Mouse (Mus musculus) midbrain, embryonic 12.5 days (tissue): Measurements from ENCODE around the gene Pecam1. TPM values are rescaled to one million over a fixed set of nuclear protein-coding genes. Genes with fewer than 3 reads are reported as not detected.
A peak's percentile ranks its signal among the peaks of the same experiment; 100 is the strongest.
"Not testable (repeated sequence)": the region's sequence is repeated elsewhere in the genome, so short reads cannot be mapped to it uniquely, and the experiment has no call there.

Experiments used
- ATAC-seq: fragments of 200-750 bp; cut with Nextera tagmentation; 2 replicates; pipeline ENCODE4 v1.8.0; 2017; ENCODE audit warnings: low read depth, moderate TSS enrichment, moderate library complexity; ENCODE audit not compliant: low FRiP score
- H3K27ac ChIP-seq: fragments of 300-500 bp; sonication (generic); replicated peaks from 2 replicates; pipeline ENCODE4 v1.5.1; 2016; ENCODE audit warnings: mild to moderate bottlenecking
- H3K27me3 ChIP-seq: fragments of 300-500 bp; sonication (generic); 2 replicates; pipeline ENCODE4 v1.6.1; 2016; ENCODE audit warnings: mild to moderate bottlenecking
- H3K36me3 ChIP-seq: fragments of 300-500 bp; sonication (generic); 2 replicates; pipeline ENCODE4 v1.6.1; 2016
- H3K4me1 ChIP-seq: fragments of 300-500 bp; sonication (generic); 2 replicates; pipeline ENCODE4 v1.6.1; 2016
- H3K4me2 ChIP-seq: fragments of 300-500 bp; sonication (generic); replicated peaks from 2 replicates; pipeline ENCODE4 v1.6.1; 2016; ENCODE audit warnings: mild to moderate bottlenecking, moderate library complexity
- H3K4me3 ChIP-seq: fragments of 300-500 bp; sonication (generic); 2 replicates; pipeline ENCODE4 v1.5.1; 2016; ENCODE audit warnings: mild to moderate bottlenecking
- H3K9ac ChIP-seq: fragments of 300-500 bp; sonication (generic); replicated peaks from 2 replicates; pipeline ENCODE4 v1.6.1; 2016; ENCODE audit warnings: mild to moderate bottlenecking, moderate library complexity
- H3K9me3 ChIP-seq: fragments of 300-500 bp; sonication (generic); 2 replicates; pipeline ENCODE4 v1.6.1; 2016; ENCODE audit warnings: mild to moderate bottlenecking
- WGBS: fragments of 180-500 bp; shearing (Covaris S2); methylation state at CpG from one replicate; pipeline ENCODE4 v1.1.7; 2016; 5-methylcytosine and 5-hydroxymethylcytosine counted together
- polyA plus RNA-seq: library from polyadenylated mRNA; unstranded; fragments of >200 nt; fragmentation: Nextera tagmentation; extraction: Ambion mirVana; gene quantifications from 2 replicates; pipeline ENCODE4 v1.2.1, GENCODE M21; 2016

Gene Pecam1
- polyA plus RNA-seq, 1 experiment from 2014 or later: 19.4 TPM

GRCm38 (mm10) chr11:106656896-106657498 is 93.4 kb downstream of the Pecam1 start:
- H3K27me3 ChIP-seq, H3K36me3 ChIP-seq, H3K9me3 ChIP-seq, H3K4me3 ChIP-seq, H3K27ac ChIP-seq, ATAC-seq, H3K4me2 ChIP-seq, H3K9ac ChIP-seq: not testable (repeated sequence)
- H3K4me1 ChIP-seq: peaks cover 31% of the 10 kb centered on the region
- 89% methylated on average over 5 of the region's 5 CpGs for WGBS

DNA sequence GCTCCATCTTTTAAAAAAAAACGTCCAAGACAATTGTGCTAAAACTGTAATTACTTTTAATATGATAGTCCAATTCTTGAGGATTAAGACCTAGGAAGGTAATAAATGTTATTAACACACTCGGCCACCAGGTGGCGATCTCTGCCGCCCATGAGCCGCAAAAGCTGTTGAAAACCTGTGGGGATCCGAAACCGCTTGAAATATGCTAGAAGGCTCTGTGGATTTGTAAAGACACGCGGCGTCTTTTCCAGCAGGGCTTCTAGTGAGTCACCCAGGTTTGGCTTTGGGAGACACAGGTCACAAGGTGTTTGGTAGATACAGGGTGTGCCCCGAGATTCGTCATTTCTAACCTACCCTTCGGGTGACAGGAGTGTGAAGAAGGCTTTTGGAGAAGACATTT is 102.1 kb downstream of the Pecam1 start:
- Histone ChIP-seq H3K27me3 (peaks cover 4% of the 10 kb centered on the region; the same call in 1 of the 2 replicates), H3K4me3 (no peak overlapping the region), H3K9ac (no peak overlapping the region), H3K4me2 (no peak overlapping the region), H3K27ac (no peak overlapping the region), H3K4me1 (no peaks in the 10 kb centered on the region), H3K36me3 (no peaks in the 10 kb centered on the region), H3K9me3 (no peaks in the 10 kb centered on the region)
- 26% methylated on average over 13 of the region's 13 CpGs for WGBS
- ATAC-seq: no peak

- Histone ChIP-seq H3K27me3 (peaks cover 6% of the 10 kb centered on the region; the same call in 1 of the 2 replicates), H3K4me3 (no peak overlapping the region), H3K4me1 (peaks cover 22% of the 10 kb centered on the region; the same call in 1 of the 2 replicates), H3K9ac (no peak overlapping the region), H3K4me2 (no peak overlapping the region), H3K27ac (no peak overlapping the region), H3K36me3 (no peaks in the 10 kb centered on the region), H3K9me3 (no peaks in the 10 kb centered on the region)
- 74% methylated on average over 8 of the region's 8 CpGs for WGBS
- ATAC-seq: no peak
Observed at GRCm38 (mm10) chr11:106642966-106643637, 107.3 kb downstream of the Pecam1 start.

DNA sequence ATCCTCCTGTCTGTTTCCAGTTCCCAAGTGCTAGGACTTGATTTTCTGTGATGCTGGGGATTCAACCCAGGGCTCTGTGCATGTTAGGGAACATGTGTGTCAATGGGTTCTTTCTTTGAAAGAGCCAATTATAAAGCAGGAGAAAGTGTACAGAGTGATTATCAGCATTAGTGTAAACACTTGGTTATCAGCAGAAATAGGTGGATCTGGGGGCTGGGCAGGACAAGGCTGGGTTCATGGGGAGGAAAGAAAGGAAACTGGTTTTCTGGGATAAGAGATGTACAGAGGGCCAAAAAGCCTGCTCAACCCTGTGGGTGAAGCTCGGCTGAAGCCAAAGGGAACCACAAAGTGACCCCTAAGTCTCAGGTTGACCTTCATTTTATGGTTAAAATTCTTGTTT is 108.8 kb downstream of the Pecam1 start:
- Histone ChIP-seq H3K4me1 (peaks cover 28% of the 10 kb centered on the region), H3K27ac (no peak overlapping the region), H3K9me3 (no peaks in the 10 kb centered on the region), H3K4me3 (no peak overlapping the region), H3K36me3 (no peaks in the 10 kb centered on the region), H3K27me3 (peaks cover 6% of the 10 kb centered on the region; the same call in 1 of the 2 replicates), H3K9ac (no peak overlapping the region), H3K4me2 (no peak overlapping the region)
- no peak for ATAC-seq
- 88% methylated on average over 1 of the region's 1 CpGs for WGBS

DNA sequence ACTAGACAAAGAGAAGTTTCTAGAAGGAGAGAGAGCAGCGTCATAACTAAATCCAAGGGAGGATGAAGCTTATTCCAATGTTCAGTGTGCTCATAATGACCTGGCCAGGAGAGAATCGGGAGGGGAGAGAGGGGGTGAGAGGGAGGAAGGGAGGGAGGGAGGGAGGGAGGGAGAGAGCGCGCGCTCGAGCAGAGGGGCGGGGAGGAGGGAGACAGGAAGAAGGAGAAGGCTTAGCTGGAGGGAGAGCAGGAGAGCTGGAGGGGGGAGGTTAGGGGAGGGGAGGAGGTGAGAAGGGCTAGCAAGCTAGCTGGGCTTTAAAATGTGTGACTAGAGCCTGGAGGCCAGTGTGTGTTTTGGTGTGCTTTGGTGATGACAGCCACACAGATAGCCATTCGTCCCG is 110.4 kb downstream of the Pecam1 start:
- Histone ChIP-seq H3K4me2 (no peak overlapping the region), H3K36me3 (no peaks in the 10 kb centered on the region), H3K27ac (no peak overlapping the region), H3K27me3 (peaks cover 6% of the 10 kb centered on the region; the same call in 1 of the 2 replicates), H3K4me3 (no peak overlapping the region), H3K9ac (no peak overlapping the region), H3K9me3 (no peaks in the 10 kb centered on the region), H3K4me1 (peaks cover 28% of the 10 kb centered on the region)
- no peak for ATAC-seq
- WGBS: 17% methylated on average over 9 of the region's 9 CpGs

- WGBS: 22% methylated on average over 5 of the region's 5 CpGs
- no peak overlapping the region for H3K4me3 ChIP-seq
- no peaks in the 10 kb centered on the region for H3K9me3 ChIP-seq
- H3K27me3 ChIP-seq: peaks cover 6% of the 10 kb centered on the region; the same call in 1 of the 2 replicates
- ATAC-seq: no peak
- no peak overlapping the region for H3K4me2 ChIP-seq
- no peak overlapping the region for H3K27ac ChIP-seq
- H3K9ac ChIP-seq: no peak overlapping the region
- H3K4me1 ChIP-seq: peaks cover 28% of the 10 kb centered on the region
- H3K36me3 ChIP-seq: no peaks in the 10 kb centered on the region
Observed at GRCm38 (mm10) chr11:106639356-106639692, 111.1 kb downstream of the Pecam1 start.

DNA sequence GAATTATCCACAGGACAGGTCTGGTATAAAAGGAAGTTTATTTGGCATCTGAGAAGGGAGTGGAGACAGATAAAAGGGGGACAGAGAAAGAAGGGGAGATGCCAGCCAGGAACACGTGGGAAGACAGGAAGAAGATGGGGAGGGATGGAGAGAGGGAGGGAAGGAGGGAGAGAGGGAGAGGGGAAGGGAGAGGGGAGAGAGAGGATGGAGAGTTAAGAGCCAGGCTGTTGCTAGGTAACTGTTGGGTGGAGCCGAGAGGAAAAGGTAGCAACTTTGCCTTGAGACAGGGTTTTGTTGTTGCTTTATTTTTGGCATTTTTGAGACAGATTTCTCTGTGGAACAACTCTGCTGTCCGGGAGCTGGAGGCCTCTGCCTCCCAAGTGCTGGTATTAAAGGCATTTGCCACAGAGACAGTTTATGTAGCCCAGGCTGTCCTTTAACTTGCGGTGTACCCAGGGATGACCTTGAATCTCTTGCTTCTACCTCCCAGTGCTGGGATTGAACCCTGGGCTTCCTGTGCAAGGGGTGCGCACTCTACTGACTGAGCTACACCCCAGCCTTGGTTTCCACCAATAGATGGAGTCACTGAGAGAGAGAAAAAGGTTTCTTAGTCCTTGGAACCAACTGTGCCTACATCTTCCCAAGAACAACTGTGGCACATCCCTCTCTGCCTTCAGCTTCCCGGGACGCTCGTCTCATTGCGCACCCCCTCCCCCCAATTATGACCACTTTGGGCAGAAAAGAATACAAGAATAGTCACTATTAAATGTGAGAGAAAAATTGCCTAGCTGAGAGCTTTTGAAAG is 111.7 kb downstream of the Pecam1 start:
- H3K36me3 ChIP-seq: no peaks in the 10 kb centered on the region
- 31% methylated on average over 9 of the region's 9 CpGs for WGBS
- H3K4me3 ChIP-seq: no peak overlapping the region
- H3K27ac ChIP-seq: no peak overlapping the region
- H3K9me3 ChIP-seq: no peaks in the 10 kb centered on the region
- H3K9ac ChIP-seq: no peak overlapping the region
- no peak for ATAC-seq
- H3K27me3 ChIP-seq: peaks cover 6% of the 10 kb centered on the region; the same call in 1 of the 2 replicates
- peaks cover 28% of the 10 kb centered on the region for H3K4me1 ChIP-seq
- no peak overlapping the region for H3K4me2 ChIP-seq

DNA sequence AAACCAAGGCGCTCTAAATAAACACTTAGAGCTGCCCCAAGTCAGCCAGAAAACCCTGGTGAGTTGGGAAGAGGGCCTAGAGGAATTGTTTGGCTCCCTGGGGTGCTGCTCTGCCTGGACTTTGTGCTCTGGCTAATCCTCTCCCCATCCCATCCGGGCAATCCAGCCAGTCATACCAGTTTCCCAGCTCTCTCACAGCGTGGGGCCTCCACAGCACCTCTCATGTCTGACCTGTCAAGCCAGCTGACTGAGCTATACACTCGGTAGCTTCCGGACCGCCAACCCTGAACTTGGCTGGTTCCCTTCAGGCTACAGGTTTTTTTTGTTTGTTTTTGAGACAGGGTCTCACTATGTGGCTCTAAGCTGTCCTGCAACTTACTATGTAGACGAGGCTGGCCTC is 112.7 kb downstream of the Pecam1 start:
- Histone ChIP-seq H3K27ac (no peak overlapping the region), H3K4me1 (peaks cover 28% of the 10 kb centered on the region), H3K36me3 (no peaks in the 10 kb centered on the region), H3K27me3 (peaks cover 6% of the 10 kb centered on the region; the same call in 1 of the 2 replicates), H3K9me3 (peaks cover 4% of the 10 kb centered on the region; the same call in 1 of the 2 replicates), H3K4me2 (no peak overlapping the region), H3K9ac (no peak overlapping the region), H3K4me3 (no peak overlapping the region)
- 5% methylated on average over 7 of the region's 7 CpGs for WGBS
- no peak for ATAC-seq

DNA sequence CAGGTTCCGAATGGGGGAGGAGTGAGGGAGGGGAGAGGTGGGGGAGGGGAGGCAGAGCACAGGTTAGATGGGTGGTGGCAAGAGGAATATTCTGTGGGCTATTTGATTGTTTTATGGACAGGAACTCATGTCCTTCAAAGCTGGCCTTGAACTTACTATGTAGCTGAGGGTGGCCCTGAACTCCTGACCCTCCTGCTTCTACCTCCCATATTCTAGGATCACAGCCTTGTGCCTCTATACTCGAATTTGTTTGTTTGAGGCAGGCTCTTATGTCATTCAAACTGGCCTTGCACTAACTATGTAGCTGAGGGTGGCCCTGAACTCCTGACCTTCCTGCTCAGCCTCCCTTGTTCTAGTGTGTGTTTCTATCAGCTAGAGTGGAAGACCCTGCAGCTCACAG is 114.5 kb downstream of the Pecam1 start:
- H3K27ac ChIP-seq: no peak overlapping the region
- H3K4me3 ChIP-seq: no peak overlapping the region
- no peaks in the 10 kb centered on the region for H3K36me3 ChIP-seq
- WGBS: 71% methylated on average over 2 of the region's 2 CpGs
- H3K27me3 ChIP-seq: 0 out of 2 replicates have a peak, but pooled peaks cover 6% of the 10 kb centered on the region
- H3K9me3 ChIP-seq: peaks cover 11% of the 10 kb centered on the region; the same call in 1 of the 2 replicates
- H3K4me1 ChIP-seq: peaks cover 28% of the 10 kb centered on the region
- ATAC-seq: no peak
- no peak overlapping the region for H3K4me2 ChIP-seq
- no peak overlapping the region for H3K9ac ChIP-seq

- H3K4me2 ChIP-seq, H3K27me3 ChIP-seq, H3K27ac ChIP-seq, H3K4me3 ChIP-seq, H3K9ac ChIP-seq, H3K36me3 ChIP-seq, ATAC-seq: not testable (repeated sequence)
- peaks cover 17% of the 10 kb centered on the region for H3K4me1 ChIP-seq
- peaks cover 11% of the 10 kb centered on the region; the same call in 1 of the 2 replicates for H3K9me3 ChIP-seq
- WGBS: 92% methylated on average over 3 of the region's 3 CpGs
Observed at GRCm38 (mm10) chr11:106634175-106634574, 116.3 kb downstream of the Pecam1 start.

GRCm38 (mm10) chr11:106633456-106633855 is 117.0 kb downstream of the Pecam1 start:
- Histone ChIP-seq H3K27ac (no peak overlapping the region), H3K4me2 (no peak overlapping the region), H3K4me3 (no peak overlapping the region), H3K4me1 (peaks cover 10% of the 10 kb centered on the region), H3K9me3 (peaks cover 11% of the 10 kb centered on the region; the same call in 1 of the 2 replicates), H3K27me3 (no peaks in the 10 kb centered on the region), H3K36me3 (no peaks in the 10 kb centered on the region), H3K9ac (no peak overlapping the region)
- 85% methylated on average over 2 of the region's 2 CpGs for WGBS
- ATAC-seq: no peak

GRCm38 (mm10) chr11:106627692-106628091 is 122.7 kb downstream of the Pecam1 start:
- 22% methylated on average over 6 of the region's 6 CpGs for WGBS
- H3K27ac ChIP-seq: no peak overlapping the region
- H3K4me1 ChIP-seq: 0 out of 2 replicates have a peak, but pooled peaks cover 3% of the 10 kb centered on the region
- H3K9ac ChIP-seq: no peak overlapping the region
- no peaks in the 10 kb centered on the region for H3K27me3 ChIP-seq
- peaks cover 6% of the 10 kb centered on the region; the same call in 1 of the 2 replicates for H3K9me3 ChIP-seq
- H3K36me3 ChIP-seq: no peaks in the 10 kb centered on the region
- ATAC-seq: peak; percentile 47; the same call in 1 of the 2 replicates
- no peak overlapping the region for H3K4me3 ChIP-seq
- H3K4me2 ChIP-seq: no peak overlapping the region
